Comparison of ENCODE assay signal across 8 mouse cellular contexts in the genomic region with DNA sequence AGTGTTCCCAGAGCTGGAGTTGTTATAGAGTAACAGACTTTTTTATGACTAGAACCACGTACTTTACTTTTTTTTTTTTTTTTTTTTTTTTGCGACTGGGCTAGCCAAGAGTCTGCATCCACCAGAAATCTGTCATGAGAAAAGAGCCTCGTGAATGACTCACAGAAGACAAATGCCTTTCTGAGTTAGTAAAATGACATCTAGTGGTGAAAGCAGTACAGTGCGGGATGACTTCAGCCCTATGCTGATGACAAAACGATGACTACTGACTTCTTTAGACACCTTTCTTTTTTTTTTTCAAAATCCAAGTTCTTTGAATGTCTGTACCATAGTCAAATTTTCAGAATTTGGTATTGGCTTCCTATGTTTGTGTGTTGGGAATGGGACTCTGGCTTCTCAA. TPM values are rescaled to one million over a fixed set of nuclear protein-coding genes. Genes with fewer than 3 reads are reported as not detected.
A peak's percentile ranks its signal among the peaks of the same experiment; 100 is the strongest.
DNase-seq lines count a peak whose midpoint lies in the region; ATAC-seq and TF ChIP-seq lines count a peak whose summit lies in the region.

No protein-coding gene starts in this region.

- DNase-seq in CD4-positive helper T cell, adult 2 months (ENCODE audit: low read depth, low spot score), result peak; percentile 72
- DNase-seq in embryo, embryonic 11.5 days (ENCODE audit: low read depth, low spot score), result peak; percentile 34
- DNase-seq in kidney, postnatal 0 days (ENCODE audit: low spot score), result peak; percentile 87
- DNase-seq in liver, embryonic 11.5 days (ENCODE audit: low spot score), result no peak
- DNase-seq in thymus, postnatal 36 days, result peak; percentile 15 to 22

- WGBS in heart, embryonic 11.5 days (ENCODE audit: insufficient replicate concordance), result 9% methylated on average over 5 of the region's 5 CpGs
- WGBS in kidney, postnatal 0 days, result 3% methylated on average over 5 of the region's 5 CpGs
- WGBS in liver, embryonic 11.5 days, result 4% methylated on average over 5 of the region's 5 CpGs

- peak overlapping the region; percentile 89 for H3K9ac ChIP-seq in heart, embryonic 11.5 days (ENCODE audit: low read depth, low read length)
- H3K9ac ChIP-seq in kidney, postnatal 0 days (ENCODE audit: low read depth, low read length), result peak overlapping the region; percentile 58; the same call in 1 of the 2 replicates
- H3K9ac ChIP-seq in liver, embryonic 11.5 days (ENCODE audit: low read depth, low read length), result peak overlapping the region; percentile 79

- no peaks in the 10 kb centered on the region for H3K9me3 ChIP-seq in heart, embryonic 11.5 days (replicated peaks; ENCODE audit: control insufficient read depth, low read length)
- no peaks in the 10 kb centered on the region for H3K9me3 ChIP-seq in kidney, postnatal 0 days (replicated peaks; ENCODE audit: low read length)
- no peaks in the 10 kb centered on the region for H3K9me3 ChIP-seq in liver, embryonic 11.5 days (ENCODE audit: control insufficient read depth, low read length)

- H3K27me3 ChIP-seq in heart, embryonic 11.5 days (ENCODE audit: control insufficient read depth, insufficient read depth, low read length), result no peaks in the 10 kb centered on the region
- no peaks in the 10 kb centered on the region for H3K27me3 ChIP-seq in kidney, postnatal 0 days (ENCODE audit: insufficient read depth, low read length)
- no peaks in the 10 kb centered on the region for H3K27me3 ChIP-seq in liver, embryonic 11.5 days (replicated peaks; ENCODE audit: control insufficient read depth, insufficient read depth, low read length)
- no peaks in the 10 kb centered on the region for H3K27me3 ChIP-seq in myocyte (ENCODE audit: control insufficient read depth, insufficient read depth, insufficient read length)

- no peak for TF ChIP-seq POLR2A in myocyte (IDR thresholded peaks at IDR 0.05; ENCODE audit: insufficient read length, low read depth)

- H3K4me1 ChIP-seq in heart, embryonic 11.5 days (ENCODE audit: control insufficient read depth, insufficient read depth, low read length), result 0 out of 2 replicates have a peak, but pooled peaks cover 3% of the 10 kb centered on the region
- H3K4me1 ChIP-seq in kidney, postnatal 0 days (replicated peaks; ENCODE audit: insufficient read depth, low read length), result 0 out of 2 replicates have a peak, but pooled peaks cover 9% of the 10 kb centered on the region
- H3K4me1 ChIP-seq in liver, embryonic 11.5 days (replicated peaks; ENCODE audit: control insufficient read depth, insufficient read depth, low read length), result no peaks in the 10 kb centered on the region

- no peak overlapping the region for H3ac ChIP-seq in myocyte (ENCODE audit: control insufficient read depth, insufficient read length)

- H3K4me2 ChIP-seq in heart, embryonic 11.5 days, result peak overlapping the region; percentile 88
- peak overlapping the region; percentile 72 for H3K4me2 ChIP-seq in kidney, postnatal 0 days (ENCODE audit: low read length)
- peak overlapping the region; percentile 84 for H3K4me2 ChIP-seq in liver, embryonic 11.5 days
- peak overlapping the region; percentile 100 for H3K4me2 ChIP-seq in myocyte (ENCODE audit: low read depth)

- H3K27ac ChIP-seq in heart, embryonic 11.5 days (ENCODE audit: low read depth, low read length), result peak overlapping the region; percentile 95
- peak overlapping the region; percentile 85 for H3K27ac ChIP-seq in kidney, postnatal 0 days
- H3K27ac ChIP-seq in liver, embryonic 11.5 days (ENCODE audit: low read depth, low read length), result peak overlapping the region; percentile 83

- peak overlapping the region; percentile 74 for H3K4me3 ChIP-seq in heart, embryonic 11.5 days (ENCODE audit: low read depth, low read length)
- peak overlapping the region; percentile 63 for H3K4me3 ChIP-seq in kidney, postnatal 0 days (replicated peaks; ENCODE audit: low read depth, low read length)
- H3K4me3 ChIP-seq in liver, embryonic 11.5 days (ENCODE audit: low read depth, low read length), result peak overlapping the region; percentile 70
- peak overlapping the region; percentile 53 for H3K4me3 ChIP-seq in myocyte

- H3K79me2 ChIP-seq in myocyte (ENCODE audit: control insufficient read depth, insufficient read depth), result peaks cover 35% of the 10 kb centered on the region

- H3K36me3 ChIP-seq in heart, embryonic 11.5 days (ENCODE audit: control insufficient read depth, insufficient read depth, low read length), result no peaks in the 10 kb centered on the region
- no peaks in the 10 kb centered on the region for H3K36me3 ChIP-seq in kidney, postnatal 0 days (ENCODE audit: insufficient read depth, low read length)
- H3K36me3 ChIP-seq in liver, embryonic 11.5 days (ENCODE audit: control insufficient read depth, insufficient read depth, low read length), result no peaks in the 10 kb centered on the region
- peaks cover 17% of the 10 kb centered on the region for H3K36me3 ChIP-seq in myocyte (ENCODE audit: control insufficient read depth, insufficient read depth)

- TF ChIP-seq CTCF in kidney, postnatal 0 days (IDR thresholded peaks at IDR 0.05; ENCODE audit: low read depth), result peak; percentile 58

- ATAC-seq in activated CD4-positive, CD25-positive, alpha-beta regulatory T cell, adult 4 months, result peak; percentile 93
- ATAC-seq in heart, embryonic 11.5 days (replicated peaks; ENCODE audit: insufficient number of reproducible peaks, low FRiP score, low TSS enrichment), result peak; percentile 70; the same call in 1 of the 2 replicates
- ATAC-seq in kidney, postnatal 0 days (replicated peaks; ENCODE audit: low FRiP score, low read depth), result peak; percentile 35
- ATAC-seq in liver, embryonic 11.5 days (replicated peaks; ENCODE audit: low FRiP score), result peak; percentile 75

TF ChIP-seq in myocyte, 11 proteins besides CTCF, POLR2A, EP300 and RAD21:
- TF ChIP-seq TCF3 (IDR thresholded peaks at IDR 0.05; ENCODE audit: insufficient read length, low read depth), result no peak
- TF ChIP-seq SRF (IDR thresholded peaks at IDR 0.05; ENCODE audit: control insufficient read depth, insufficient read length, low read depth), result no peak
- TF ChIP-seq CEBPB (IDR thresholded peaks at IDR 0.05; ENCODE audit: insufficient read depth, poor library complexity, severe bottlenecking), result no peak
- TF ChIP-seq MAX (IDR thresholded peaks at IDR 0.05; ENCODE audit: low read depth), result no peak
- no peak for TF ChIP-seq MYOG (IDR thresholded peaks at IDR 0.05; ENCODE audit: control insufficient read depth in 1 of 3, insufficient read depth in 1 of 3, insufficient read length in 2 of 3, low read depth in 2 of 3)

RNA-seq across cellular contexts. Expression of gene Zfp948, which starts 0.6 kb away (rescaled TPM):
- 1 to 10 TPM; 2.6 to 7.1 TPM for polyA plus RNA-seq in activated CD4-positive, CD25-positive, alpha-beta regulatory T cell, adult 4 months (2017; shearing (Covaris generic))
- 21.3 and 23.6 TPM in 2 replicates for polyA plus RNA-seq in heart, embryonic 11.5 days (2014; fragmentation: Nextera tagmentation; extraction: Ambion mirVana)
- polyA plus RNA-seq in kidney, postnatal 0 days (2015; fragmentation: Nextera tagmentation; extraction: Ambion mirVana), result 13.6 and 15.5 TPM in 2 replicates
- 13.7 and 14.9 TPM in 2 replicates for polyA plus RNA-seq in liver, embryonic 11.5 days (2014; fragmentation: Nextera tagmentation; extraction: Ambion mirVana)
- 2.0 TPM for polyA plus RNA-seq in myocyte (2012; fragmentation: generic; extraction: Trizol)

RNA-seq across cellular contexts. Expression of gene Zfp52, which starts 30.9 kb away (rescaled TPM):
- polyA plus RNA-seq in activated CD4-positive, CD25-positive, alpha-beta regulatory T cell, adult 4 months (2017; shearing (Covaris generic)), result 10 to 100 TPM; 16.5 to 20.0 TPM
- polyA plus RNA-seq in heart, embryonic 11.5 days (2014; fragmentation: Nextera tagmentation; extraction: Ambion mirVana), result 1.9 and 2.4 TPM in 2 replicates
- 5.6 and 6.9 TPM in 2 replicates for polyA plus RNA-seq in kidney, postnatal 0 days (2015; fragmentation: Nextera tagmentation; extraction: Ambion mirVana)
- polyA plus RNA-seq in liver, embryonic 11.5 days (2014; fragmentation: Nextera tagmentation; extraction: Ambion mirVana), result 1.7 and 2.5 TPM in 2 replicates
- polyA plus RNA-seq in myocyte (2012; fragmentation: generic; extraction: Trizol), result 1.9 TPM

Comparison
In these comparisons a context has a peak if more than half of its experiments do, and no peak if none do; other contexts are left out.
1. ATAC-seq: peak in every context shown above with its lines; median percentile 93 in activated CD4-positive, CD25-positive, alpha-beta regulatory T cell, adult 4 months; 75 in liver, embryonic 11.5 days; 70 in heart, embryonic 11.5 days; 35 in kidney, postnatal 0 days.